Mouse (Mus musculus) limb, embryonic 15.5 days (tissue): ENCODE data around the gene Cbr1. TPM values are rescaled to one million over a fixed set of nuclear protein-coding genes. Genes with fewer than 3 reads are reported as not detected.

Experiments used
- ATAC-seq: fragments of 200-750 bp; cut with Nextera tagmentation; 2 replicates; pipeline ENCODE4 v1.8.0; 2017; ENCODE audit warnings: low read depth, moderate TSS enrichment; ENCODE audit not compliant: insufficient number of reproducible peaks, low FRiP score, low TSS enrichment
- H3K27ac ChIP-seq: fragments of 300-500 bp; sonication (generic); 2 replicates; pipeline ENCODE4 v1.5.1; 2015; ENCODE audit warnings: moderate library complexity, mild to moderate bottlenecking, inconsistent platforms
- H3K27me3 ChIP-seq: fragments of 300-500 bp; sonication (generic); 2 replicates; pipeline ENCODE4 v1.6.1; 2015; ENCODE audit warnings: inconsistent platforms
- H3K36me3 ChIP-seq: fragments of 300-500 bp; sonication (generic); 2 replicates; pipeline ENCODE4 v1.6.1; 2015; ENCODE audit warnings: inconsistent platforms
- H3K4me1 ChIP-seq: fragments of 300-500 bp; sonication (generic); 2 replicates; pipeline ENCODE4 v1.6.1; 2015; ENCODE audit warnings: inconsistent platforms
- H3K4me2 ChIP-seq: fragments of 300-500 bp; sonication (generic); 2 replicates; pipeline ENCODE4 v1.6.1; 2015; ENCODE audit warnings: mild to moderate bottlenecking, inconsistent platforms
- H3K4me3 ChIP-seq: fragments of 300-500 bp; sonication (generic); 2 replicates; pipeline ENCODE4 v1.5.1; 2015; ENCODE audit warnings: mild to moderate bottlenecking, inconsistent platforms
- H3K9ac ChIP-seq: fragments of 300-500 bp; sonication (generic); 2 replicates; pipeline ENCODE4 v1.6.1; 2015; ENCODE audit warnings: inconsistent platforms
- H3K9me3 ChIP-seq: fragments of 300-500 bp; sonication (generic); 2 replicates; pipeline ENCODE4 v1.6.1; 2016; ENCODE audit warnings: inconsistent platforms
- WGBS: fragments of 180-500 bp; shearing (Covaris S2); methylation state at CpG from one replicate; pipeline ENCODE4 v1.1.7; 2015; 5-methylcytosine and 5-hydroxymethylcytosine counted together
- polyA plus RNA-seq: library from polyadenylated mRNA; unstranded; fragments of >200 nt; fragmentation: Nextera tagmentation; extraction: Ambion mirVana; gene quantifications from 2 replicates; pipeline ENCODE4 v1.2.1, GENCODE M21; 2015

Cbr1 gene
- polyA plus RNA-seq, 1 experiment from 2014 or later, result 83.4 TPM

DNA sequence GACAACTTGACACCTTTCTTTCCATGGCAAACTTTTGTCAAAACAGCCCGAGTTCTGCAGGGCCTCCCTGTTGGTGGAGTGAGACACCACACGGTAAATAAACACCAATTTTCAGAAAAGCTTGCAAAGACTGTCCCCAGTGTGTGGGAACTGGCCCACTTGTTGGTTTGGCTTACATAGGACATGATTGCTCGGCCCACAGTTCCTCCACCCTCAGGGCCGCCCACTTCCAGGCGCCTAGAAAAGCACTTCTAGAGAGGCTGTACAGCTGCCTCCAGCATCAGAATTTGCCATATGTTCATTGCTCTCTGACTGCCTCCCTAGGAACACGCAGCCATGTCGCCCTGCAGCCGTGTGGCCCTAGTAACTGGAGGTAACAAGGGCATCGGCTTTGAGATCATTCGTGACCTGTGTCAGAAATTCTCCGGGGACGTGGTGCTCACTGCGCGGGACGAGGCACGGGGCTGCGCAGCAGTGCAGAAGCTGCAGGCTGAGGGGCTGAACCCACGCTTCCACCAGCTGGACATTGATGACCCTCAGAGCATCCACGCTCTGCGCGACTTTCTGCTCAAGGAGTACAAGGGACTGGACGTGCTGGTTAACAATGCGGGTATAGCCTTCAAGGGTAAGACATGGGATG lies 22.2 kb downstream of the Cbr1 start, which contains the start of gene Gm5678:
Gm5678 (plus strand) TSS at position 337 of the 640 bp plus-strand sequence.
- 75% methylated on average over 23 of the region's 23 CpGs for WGBS
- H3K9me3 ChIP-seq, result no peaks in the 10 kb centered on the region
- H3K4me2 ChIP-seq, result no peak within 1 kb of the TSS
- no peak within 1 kb of the TSS for H3K27ac ChIP-seq
- no peaks in the 10 kb centered on the region for H3K36me3 ChIP-seq
- H3K27me3 ChIP-seq, result no peaks in the 10 kb centered on the region
- no peak for ATAC-seq
- H3K9ac ChIP-seq, result no peak within 1 kb of the TSS
- no peak within 1 kb of the TSS for H3K4me3 ChIP-seq
- no peaks in the 10 kb centered on the region for H3K4me1 ChIP-seq

DNA sequence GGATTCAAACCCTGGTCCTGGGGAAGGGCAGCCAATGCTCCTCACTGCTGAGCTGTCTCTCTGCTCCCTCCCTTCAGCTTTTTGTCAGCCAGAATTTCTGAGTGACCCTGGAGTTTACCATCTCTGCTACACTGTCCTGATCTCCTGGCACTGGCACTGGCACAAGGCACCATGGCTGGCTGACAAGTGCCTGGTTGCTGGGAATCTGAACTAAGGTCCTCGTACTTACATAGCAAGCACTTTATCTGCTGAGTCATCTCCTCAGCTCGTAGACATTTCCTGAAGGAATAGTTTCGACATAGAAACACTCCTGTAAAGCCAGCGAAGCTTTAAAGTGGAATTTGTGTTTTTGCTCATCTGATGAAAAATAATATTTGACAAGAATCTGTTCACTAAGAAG lies 38.4 kb downstream of the Cbr1 start:
- Histone ChIP-seq H3K4me3 (no peak overlapping the region), H3K4me2 (no peak overlapping the region), H3K27me3 (no peaks in the 10 kb centered on the region), H3K36me3 (no peaks in the 10 kb centered on the region), H3K4me1 (no peaks in the 10 kb centered on the region), H3K9me3 (no peaks in the 10 kb centered on the region), H3K27ac (no peak overlapping the region), H3K9ac (no peak overlapping the region)
- no peak for ATAC-seq
- WGBS, result 47% methylated on average over 4 of the region's 4 CpGs

DNA sequence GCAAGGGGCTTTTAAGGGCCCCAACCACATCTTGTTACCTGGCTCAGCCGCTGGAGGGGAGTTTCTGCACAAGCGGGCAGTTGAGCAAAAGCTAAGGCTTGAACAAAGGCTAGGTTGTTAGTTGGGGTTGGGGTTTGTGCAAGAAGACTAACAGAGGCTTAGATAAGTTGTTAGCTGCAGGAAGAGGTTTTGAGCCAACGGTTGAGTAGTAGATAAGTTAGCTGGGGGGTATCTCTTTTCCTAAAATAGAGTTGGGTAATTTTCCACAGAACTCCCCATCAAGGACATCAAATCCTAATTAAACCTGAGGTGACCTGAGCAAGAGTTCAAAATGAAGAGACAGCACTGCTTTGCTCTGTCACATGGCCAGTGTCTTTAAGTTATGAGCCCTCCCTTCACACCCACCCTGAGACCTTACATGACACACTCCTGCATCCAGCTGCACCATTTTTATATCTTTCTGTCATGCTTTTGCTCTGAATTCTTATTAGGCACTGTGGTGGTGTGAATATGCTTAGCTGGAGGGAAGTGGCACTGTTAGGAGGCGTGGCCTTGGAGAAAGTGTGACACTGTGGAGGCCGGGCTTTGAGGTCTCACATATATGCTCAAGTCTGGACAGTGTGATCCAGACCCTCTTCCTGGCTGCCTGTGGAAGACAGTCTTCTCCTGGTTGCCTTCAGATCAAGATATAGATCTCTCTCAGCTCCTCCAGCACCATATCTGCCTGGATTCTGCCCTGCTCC lies 43.0 kb downstream of the Cbr1 start:
- no peak overlapping the region for H3K9ac ChIP-seq
- WGBS, result 75% methylated on average over 5 of the region's 5 CpGs
- H3K27me3 ChIP-seq, result no peaks in the 10 kb centered on the region
- no peaks in the 10 kb centered on the region for H3K9me3 ChIP-seq
- H3K36me3 ChIP-seq, result no peaks in the 10 kb centered on the region
- no peak for ATAC-seq
- no peaks in the 10 kb centered on the region for H3K4me1 ChIP-seq
- no peak overlapping the region for H3K27ac ChIP-seq
- no peak overlapping the region for H3K4me3 ChIP-seq
- no peak overlapping the region for H3K4me2 ChIP-seq

Other genes with a start within 250 kb of the Cbr1 start
- 13.3 and 14.3 TPM in 2 replicates for gene Setd4, start 1.8 kb upstream of the Cbr1 start, polyA plus RNA-seq
- gene Gm5678, start 22.2 kb downstream of the Cbr1 start, polyA plus RNA-seq, result 0.19 TPM in 1 of 2 replicates, not detected in the other
- gene Cbr3, start 77.4 kb downstream of the Cbr1 start, polyA plus RNA-seq, result 16.5 and 17.6 TPM in 2 replicates
- 15.0 and 17.3 TPM in 2 replicates for gene Dop1b, start 106.1 kb downstream of the Cbr1 start, polyA plus RNA-seq
- 28.2 and 31.6 TPM in 2 replicates for gene Morc3, start 226.3 kb downstream of the Cbr1 start, polyA plus RNA-seq